Mouse (Mus musculus) embryo, embryonic 10 days (tissue): ENCODE data around the gene Adamtsl1.

ENCODE experiments used
- DNase-seq: peaks from one replicate; pipeline ENCODE4 v3.0.0-alpha.2; 2015; ENCODE audit warnings: low spot score

Gene Adamtsl1

GRCm38 (mm10) chr4:86314442-86314841 is 800.5 kb downstream of the Adamtsl1 start:
- no peak for DNase-seq

- DNase-seq, result no peak
Observed at GRCm38 (mm10) chr4:86315122-86315521, 801.1 kb downstream of the Adamtsl1 start.

GRCm38 (mm10) chr4:86317916-86318542 is 804.1 kb downstream of the Adamtsl1 start:
- DNase-seq, result no peak

- DNase-seq, result no peak
Observed at GRCm38 (mm10) chr4:86325411-86325810, 811.4 kb downstream of the Adamtsl1 start.

- DNase-seq, result no peak
Observed at GRCm38 (mm10) chr4:86326003-86326402, 812.0 kb downstream of the Adamtsl1 start.

GRCm38 (mm10) chr4:86326638-86327037 is 812.7 kb downstream of the Adamtsl1 start:
- DNase-seq, result no peak

GRCm38 (mm10) chr4:86329481-86329880 is 815.5 kb downstream of the Adamtsl1 start:
- DNase-seq, result no peak

- no peak for DNase-seq
Observed at GRCm38 (mm10) chr4:86335861-86336415, 822.0 kb downstream of the Adamtsl1 start.

- no peak for DNase-seq
Observed at GRCm38 (mm10) chr4:86337216-86337765, 823.3 kb downstream of the Adamtsl1 start.

GRCm38 (mm10) chr4:86349341-86349740 is 835.4 kb downstream of the Adamtsl1 start:
- no peak for DNase-seq

GRCm38 (mm10) chr4:86352121-86352520 is 838.1 kb downstream of the Adamtsl1 start:
- no peak for DNase-seq

- DNase-seq, result no peak
Observed at GRCm38 (mm10) chr4:86353550-86353949, 839.6 kb downstream of the Adamtsl1 start.

- no peak for DNase-seq
Observed at GRCm38 (mm10) chr4:86359398-86359797, 845.4 kb downstream of the Adamtsl1 start.

- DNase-seq, result no peak
Observed at GRCm38 (mm10) chr4:86369055-86369454, 855.1 kb downstream of the Adamtsl1 start.

GRCm38 (mm10) chr4:86373166-86373565 is 859.2 kb downstream of the Adamtsl1 start:
- no peak for DNase-seq

GRCm38 (mm10) chr4:86383124-86383523 is 869.2 kb downstream of the Adamtsl1 start:
- DNase-seq, result no peak

GRCm38 (mm10) chr4:86385121-86385520 is 871.1 kb downstream of the Adamtsl1 start:
- no peak for DNase-seq

GRCm38 (mm10) chr4:86388430-86388829 is 874.5 kb downstream of the Adamtsl1 start:
- DNase-seq, result no peak

- no peak for DNase-seq
Observed at GRCm38 (mm10) chr4:86391176-86391575, 877.2 kb downstream of the Adamtsl1 start.

- no peak for DNase-seq
Observed at GRCm38 (mm10) chr4:86395636-86396035, 881.7 kb downstream of the Adamtsl1 start.

GRCm38 (mm10) chr4:86396672-86397288 is 882.8 kb downstream of the Adamtsl1 start:
- no peak for DNase-seq

GRCm38 (mm10) chr4:86397470-86397869 is 883.5 kb downstream of the Adamtsl1 start:
- DNase-seq, result no peak

- no peak for DNase-seq
Observed at GRCm38 (mm10) chr4:86401116-86401515, 887.1 kb downstream of the Adamtsl1 start.
